Mouse (Mus musculus): ENCODE measurements around the gene Pi4k2a. TPM values are rescaled to one million over a fixed set of nuclear protein-coding genes. Genes with fewer than 3 reads are reported as not detected.
A peak's percentile ranks its signal among the peaks of the same experiment; 100 is the strongest.

Pi4k2a gene
- polyA plus RNA-seq, 1 experiment from 2014 or later, result 33.2 TPM

- H3K27ac ChIP-seq, result peak overlapping the region; percentile 84
- H3K9me3 ChIP-seq (replicated peaks; ENCODE audit: low read length), result no peaks in the 10 kb centered on the region
- peak overlapping the region; percentile 82 for H3K4me2 ChIP-seq (ENCODE audit: low read length)
- peak overlapping the region; percentile 56 for H3K4me3 ChIP-seq (replicated peaks; ENCODE audit: low read depth, low read length)
- no peak for TF ChIP-seq CTCF (IDR thresholded peaks at IDR 0.05; ENCODE audit: low read depth)
- 6% methylated on average over 23 of the region's 23 CpGs for WGBS
- H3K4me1 ChIP-seq (replicated peaks; ENCODE audit: insufficient read depth, low read length), result no peaks in the 10 kb centered on the region; the same call in 1 of the 2 replicates
- DNase-seq (ENCODE audit: low spot score) (no peak), ATAC-seq (replicated peaks; ENCODE audit: low FRiP score, low read depth) (no peak; the same call in 1 of the 2 replicates)
- H3K36me3 ChIP-seq (ENCODE audit: insufficient read depth, low read length), result 0 out of 2 replicates have a peak, but pooled peaks cover 9% of the 10 kb centered on the region
- peak overlapping the region; percentile 70 for H3K9ac ChIP-seq (ENCODE audit: low read depth, low read length)
- no peaks in the 10 kb centered on the region for H3K27me3 ChIP-seq (ENCODE audit: insufficient read depth, low read length)
These were observed 37.9 kb downstream of the Pi4k2a start for GRCm38 (mm10) chr19:42128052-42128740.

- ATAC-seq (replicated peaks; ENCODE audit: low FRiP score, low read depth) (peak; percentile 97), DNase-seq (ENCODE audit: low spot score) (peak; percentile 99)
- peak within 1 kb of the TSS; percentile 70 for H3K9ac ChIP-seq (ENCODE audit: low read depth, low read length)
- no peaks in the 10 kb centered on the region for H3K9me3 ChIP-seq (replicated peaks; ENCODE audit: low read length)
- H3K27ac ChIP-seq, result peak within 1 kb of the TSS; percentile 84
- H3K27me3 ChIP-seq (ENCODE audit: insufficient read depth, low read length), result no peaks in the 10 kb centered on the region
- TF ChIP-seq CTCF (IDR thresholded peaks at IDR 0.05; ENCODE audit: low read depth), result no peak
- H3K36me3 ChIP-seq (ENCODE audit: insufficient read depth, low read length), result 0 out of 2 replicates have a peak, but pooled peaks cover 4% of the 10 kb centered on the region
- under 1% methylated on average over 53 of the region's 54 CpGs for WGBS
- H3K4me2 ChIP-seq (ENCODE audit: low read length), result peak within 1 kb of the TSS; percentile 82
- no peaks in the 10 kb centered on the region; the same call in 1 of the 2 replicates for H3K4me1 ChIP-seq (replicated peaks; ENCODE audit: insufficient read depth, low read length)
- peak within 1 kb of the TSS; percentile 56 for H3K4me3 ChIP-seq (replicated peaks; ENCODE audit: low read depth, low read length)
These were observed 38.7 kb downstream of the Pi4k2a start, which contains the start of gene Avpi1 for GRCm38 (mm10) chr19:42128787-42129508. TSS of gene Avpi1 (minus strand) at chr19:42129059.

GRCm38 (mm10) chr19:42129509-42130293 is 39.4 kb downstream of the Pi4k2a start:
- H3K9ac ChIP-seq (ENCODE audit: low read depth, low read length), result 0 out of 2 replicates have a peak overlapping the region, but pooled peaks have one; percentile 10
- H3K4me2 ChIP-seq (ENCODE audit: low read length), result peak overlapping the region; percentile 82
- peak overlapping the region; percentile 56; the same call in 1 of the 2 replicates for H3K4me3 ChIP-seq (replicated peaks; ENCODE audit: low read depth, low read length)
- no peaks in the 10 kb centered on the region for H3K27me3 ChIP-seq (ENCODE audit: insufficient read depth, low read length)
- H3K27ac ChIP-seq, result peak overlapping the region; percentile 84
- DNase-seq (ENCODE audit: low spot score) (no peak), ATAC-seq (replicated peaks; ENCODE audit: low FRiP score, low read depth) (no peak)
- WGBS, result 30% methylated on average over 14 of the region's 14 CpGs
- H3K9me3 ChIP-seq (replicated peaks; ENCODE audit: low read length), result no peaks in the 10 kb centered on the region
- no peaks in the 10 kb centered on the region; the same call in 1 of the 2 replicates for H3K4me1 ChIP-seq (replicated peaks; ENCODE audit: insufficient read depth, low read length)
- no peak for TF ChIP-seq CTCF (IDR thresholded peaks at IDR 0.05; ENCODE audit: low read depth)
- 0 out of 2 replicates have a peak, but pooled peaks cover 2% of the 10 kb centered on the region for H3K36me3 ChIP-seq (ENCODE audit: insufficient read depth, low read length)

- Histone ChIP-seq H3K36me3 (ENCODE audit: insufficient read depth, low read length) (no peaks in the 10 kb centered on the region), H3K4me2 (ENCODE audit: low read length) (no peak overlapping the region), H3K4me1 (replicated peaks; ENCODE audit: insufficient read depth, low read length) (no peaks in the 10 kb centered on the region; the same call in 1 of the 2 replicates), H3K27ac (no peak overlapping the region), H3K4me3 (replicated peaks; ENCODE audit: low read depth, low read length) (no peak overlapping the region), H3K9me3 (replicated peaks; ENCODE audit: low read length) (no peaks in the 10 kb centered on the region), H3K9ac (ENCODE audit: low read depth, low read length) (no peak overlapping the region), H3K27me3 (ENCODE audit: insufficient read depth, low read length) (no peaks in the 10 kb centered on the region)
- WGBS, result 64% methylated on average over 3 of the region's 3 CpGs
- TF ChIP-seq CTCF (IDR thresholded peaks at IDR 0.05; ENCODE audit: low read depth), result no peak
- DNase-seq (ENCODE audit: low spot score) (no peak), ATAC-seq (replicated peaks; ENCODE audit: low FRiP score, low read depth) (no peak)
These were observed 40.0 kb downstream of the Pi4k2a start for GRCm38 (mm10) chr19:42130294-42130606.

- WGBS, result 36% methylated on average over 5 of the region's 5 CpGs
- H3K9me3 ChIP-seq (replicated peaks; ENCODE audit: low read length), result no peaks in the 10 kb centered on the region
- no peak for TF ChIP-seq CTCF (IDR thresholded peaks at IDR 0.05; ENCODE audit: low read depth)
- no peak overlapping the region for H3K9ac ChIP-seq (ENCODE audit: low read depth, low read length)
- H3K4me2 ChIP-seq (ENCODE audit: low read length), result no peak overlapping the region
- no peaks in the 10 kb centered on the region for H3K27me3 ChIP-seq (ENCODE audit: insufficient read depth, low read length)
- no peak overlapping the region for H3K27ac ChIP-seq
- ATAC-seq (replicated peaks; ENCODE audit: low FRiP score, low read depth), result no peak
- no peaks in the 10 kb centered on the region; the same call in 1 of the 2 replicates for H3K4me1 ChIP-seq (replicated peaks; ENCODE audit: insufficient read depth, low read length)
- DNase-seq (ENCODE audit: low spot score), result no peak
- H3K4me3 ChIP-seq (replicated peaks; ENCODE audit: low read depth, low read length), result no peak overlapping the region
- no peaks in the 10 kb centered on the region for H3K36me3 ChIP-seq (ENCODE audit: insufficient read depth, low read length)
These were observed 40.8 kb downstream of the Pi4k2a start for GRCm38 (mm10) chr19:42131101-42131500.

- ATAC-seq (replicated peaks; ENCODE audit: low FRiP score, low read depth) (no peak), DNase-seq (ENCODE audit: low spot score) (no peak)
- Histone ChIP-seq H3K27me3 (ENCODE audit: insufficient read depth, low read length) (no peaks in the 10 kb centered on the region), H3K9me3 (replicated peaks; ENCODE audit: low read length) (no peaks in the 10 kb centered on the region), H3K36me3 (ENCODE audit: insufficient read depth, low read length) (no peaks in the 10 kb centered on the region), H3K4me3 (replicated peaks; ENCODE audit: low read depth, low read length) (no peak overlapping the region), H3K9ac (ENCODE audit: low read depth, low read length) (no peak overlapping the region), H3K4me1 (replicated peaks; ENCODE audit: insufficient read depth, low read length) (no peaks in the 10 kb centered on the region), H3K27ac (no peak overlapping the region), H3K4me2 (ENCODE audit: low read length) (no peak overlapping the region)
- TF ChIP-seq CTCF (IDR thresholded peaks at IDR 0.05; ENCODE audit: low read depth), result no peak
These were observed 44.8 kb downstream of the Pi4k2a start for GRCm38 (mm10) chr19:42135070-42135469.

All from kidney, postnatal 0 days (tissue).